Mouse (Mus musculus) adrenal gland, adult 10 weeks (tissue): ENCODE data around the gene A530064D06Rik. TPM values are rescaled to one million over a fixed set of nuclear protein-coding genes. Genes with fewer than 3 reads are reported as not detected.

Source experiments
- polyA plus RNA-seq: library from polyadenylated mRNA; stranded (reverse); fragments of 350-450 nt; fragmentation: Illumina TruSeq; extraction: RNeasy Lipid Tissue Mini Kit (QIAGEN cat#74804); gene quantifications from one replicate; pipeline ENCODE4 v1.2.3, GENCODE M21; 2014; ENCODE audit warnings: low read depth, low replicate concordance

A530064D06Rik gene
- polyA plus RNA-seq: not detected

GRCm38 (mm10) chr17:48167103-48167502 is at the start of gene A530064D06Rik:
A530064D06Rik (minus strand) TSS chr17:48167275.

GRCm38 (mm10) chr17:48146120-48146519 is 21.0 kb downstream of the A530064D06Rik start, which contains the start of gene 9830107B12Rik:
9830107B12Rik (minus strand) TSS chr17:48146268.

Other genes with a start within 250 kb of the A530064D06Rik start
- 0.29 TPM for gene Foxp4, start 242.6 kb downstream of the A530064D06Rik start, polyA plus RNA-seq
- not detected for gene 1700122O11Rik, start 129.0 kb downstream of the A530064D06Rik start, polyA plus RNA-seq
- not detected for gene 1700067P10Rik, start 78.0 kb downstream of the A530064D06Rik start, polyA plus RNA-seq
- not detected for gene 9830107B12Rik, start 21.0 kb downstream of the A530064D06Rik start, polyA plus RNA-seq
- gene Trem1, start 65.5 kb upstream of the A530064D06Rik start, polyA plus RNA-seq: 0.52 TPM
- gene Trem3, start 80.5 kb upstream of the A530064D06Rik start, polyA plus RNA-seq: not detected
- gene Treml4, start 97.0 kb upstream of the A530064D06Rik start, polyA plus RNA-seq: not detected
- gene Treml2, start 132.2 kb upstream of the A530064D06Rik start, polyA plus RNA-seq: 0.29 TPM
- not detected for gene B430306N03Rik, start 148.9 kb upstream of the A530064D06Rik start, polyA plus RNA-seq
- gene Trem2, start 179.1 kb upstream of the A530064D06Rik start, polyA plus RNA-seq: not detected
- gene Treml1, start 192.6 kb upstream of the A530064D06Rik start, polyA plus RNA-seq: not detected
- gene Nfya, start 242.6 kb upstream of the A530064D06Rik start, polyA plus RNA-seq: 21.8 TPM
- 44.0 TPM for gene Oard1, start 242.7 kb upstream of the A530064D06Rik start, polyA plus RNA-seq